Mouse (Mus musculus): Measurements from ENCODE around the gene Ipo7.

- no peak for TF ChIP-seq POLR2A (IDR thresholded peaks at IDR 0.05; ENCODE audit: borderline replicate concordance, extremely low read depth, low read depth, low read length)
- no peak for TF ChIP-seq CTCF (IDR thresholded peaks at IDR 0.05; ENCODE audit: insufficient read depth, low read length)
Observed at GRCm38 (mm10) chr7:110069070-110069469, 51.0 kb downstream of the Ipo7 start.

All from lung, adult 2 months (tissue).